Mouse (Mus musculus): ENCODE measurements around the gene Jpt1.

DNA sequence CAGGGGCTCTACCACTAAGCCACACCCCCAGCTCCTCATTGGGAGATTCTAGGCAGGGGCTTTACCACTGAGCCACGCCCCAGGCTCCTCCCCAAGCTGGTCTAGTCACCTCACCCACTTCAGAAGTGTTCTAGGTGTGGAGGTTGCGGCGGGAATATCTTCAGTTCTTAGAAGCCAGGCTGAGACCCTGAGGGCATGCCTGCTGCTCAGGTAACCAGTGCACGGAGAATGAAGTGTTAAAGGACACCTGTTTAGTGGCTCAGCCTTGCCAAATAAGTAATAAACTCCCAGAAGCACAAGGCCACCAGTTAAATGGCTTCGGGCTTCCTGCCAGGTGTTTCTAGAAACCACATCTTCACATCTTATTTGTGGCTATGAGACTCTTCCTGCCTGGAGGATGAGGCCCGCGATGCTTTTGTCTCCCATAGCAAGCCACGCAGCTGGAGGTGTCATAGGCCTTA, 62.4 kb downstream of the Jpt1 start:
- TF ChIP-seq CTCF (IDR thresholded peaks at IDR 0.05; ENCODE audit: low read depth, low read length) (no peak), POLR2A (IDR thresholded peaks at IDR 0.05; ENCODE audit: extremely low read depth, insufficient read depth, low read length) (no peak)
